Mouse (Mus musculus) adrenal gland, postnatal 36 days (tissue): ENCODE results near the gene Sf3b4. TPM values are rescaled to one million over a fixed set of nuclear protein-coding genes. Genes with fewer than 3 reads are reported as not detected.

Experiments used
- DNase-seq, 2 experiments: peaks; one replicate each; pipeline ENCODE4 v3.0.0; 2021; ENCODE audit warnings: mixed read lengths in 1 of 2
- long read RNA-seq, 2 experiments: library from polyadenylated mRNA; stranded (forward); transcript quantifications; one replicate each; pipeline ENCODE4 v2.0.0; 2021; ENCODE audit warnings: borderline sequencing depth in 2 of 2
- total RNA-seq, 2 experiments: library from RNA; stranded (reverse); gene quantifications; 2 replicates each; pipeline ENCODE4 v1.2.3; 2021

The Sf3b4 gene
- total RNA-seq: 10 to 100 TPM; 53.6 to 57.9 TPM
- long read RNA-seq, experiment 1, transcript Sf3b4-201 (6 exons, 1,915 nt): major isoform, 32 of 40 reads
- long read RNA-seq, experiment 1, partial matches to known transcripts: 6 of 40 reads
- long read RNA-seq, experiment 1, other reads (novel, unspliced or antisense): 2 of 40 reads
- long read RNA-seq, experiment 2, transcript Sf3b4-201 (6 exons, 1,915 nt): major isoform, 22 of 34 reads
- long read RNA-seq, experiment 2, partial matches to known transcripts: 9 of 34 reads
- long read RNA-seq, experiment 2, other reads (novel, unspliced or antisense): 3 of 34 reads

DNA sequence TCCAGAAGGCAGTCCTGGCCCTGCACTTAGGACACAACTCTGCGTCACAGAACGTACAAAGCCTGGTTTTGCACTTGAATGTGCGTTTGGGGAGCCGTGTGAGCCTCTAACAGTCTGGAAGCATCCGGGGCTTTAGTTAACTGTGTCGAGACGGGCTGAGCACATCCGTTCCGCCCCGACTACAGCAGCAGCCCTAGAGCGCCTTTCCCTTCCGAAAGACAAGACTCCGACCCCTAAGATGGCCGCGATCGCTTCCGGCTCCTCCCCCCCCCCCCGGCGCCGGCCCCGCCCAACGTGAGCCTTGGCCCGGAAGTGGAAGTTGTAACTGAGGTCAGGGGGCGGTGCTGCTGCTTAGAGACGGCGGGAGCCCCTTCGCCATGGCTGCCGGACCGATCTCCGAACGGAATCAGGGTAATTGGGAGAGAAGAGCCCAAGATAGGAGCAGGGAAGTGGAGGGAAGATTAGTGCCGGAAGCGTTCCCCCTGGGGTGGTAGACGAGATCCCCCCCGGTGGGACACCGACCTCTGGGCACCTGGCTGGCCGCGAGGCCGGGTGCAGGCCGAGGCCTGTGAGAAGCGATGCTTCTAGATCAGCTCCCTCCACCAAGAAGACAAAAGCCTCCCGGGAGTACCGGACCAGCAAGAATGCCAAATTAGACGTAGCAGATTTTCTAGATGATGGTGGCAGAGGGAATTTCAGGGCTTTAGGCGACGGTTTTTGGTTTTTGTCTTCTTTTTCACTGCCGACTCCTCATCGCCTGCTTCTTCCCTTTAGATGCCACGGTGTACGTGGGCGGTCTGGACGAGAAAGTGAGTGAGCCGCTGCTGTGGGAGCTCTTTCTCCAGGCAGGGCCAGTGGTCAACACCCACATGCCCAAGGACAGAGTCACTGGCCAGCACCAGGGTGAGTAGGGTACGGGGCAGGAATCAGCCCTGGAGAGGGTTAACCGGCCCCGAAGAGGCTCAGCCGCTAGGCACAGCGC is at the start of gene Sf3b4:
Gene Sf3b4 (plus strand): TSS at position 136 of the 982 bp plus-strand sequence.
- DNase-seq: peak; percentile 88 to 92

GRCm38 (mm10) chr3:96124235-96124634 is 47.9 kb upstream of the Sf3b4 start:
- no peak for DNase-seq

DNA sequence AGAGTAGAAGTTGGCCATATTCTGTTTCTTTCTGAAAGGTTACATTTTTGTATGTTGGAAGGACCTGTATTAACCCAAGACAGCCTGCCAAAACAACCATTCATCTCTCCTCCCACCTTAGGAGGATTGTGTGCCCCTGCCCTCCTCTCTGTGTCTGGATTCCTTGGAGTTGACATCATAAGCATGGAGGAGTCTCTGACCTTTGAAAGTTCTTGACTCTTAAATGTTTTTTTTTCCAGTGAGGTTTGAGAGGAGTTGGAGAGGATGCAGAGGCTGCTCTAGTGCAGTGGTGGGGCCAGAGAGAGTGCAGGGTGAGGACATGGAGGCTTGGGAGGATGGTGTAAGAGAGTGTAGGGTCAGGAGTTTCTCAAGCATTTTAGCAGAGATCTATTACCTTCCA is 44.0 kb upstream of the Sf3b4 start:
- no peak for DNase-seq

DNA sequence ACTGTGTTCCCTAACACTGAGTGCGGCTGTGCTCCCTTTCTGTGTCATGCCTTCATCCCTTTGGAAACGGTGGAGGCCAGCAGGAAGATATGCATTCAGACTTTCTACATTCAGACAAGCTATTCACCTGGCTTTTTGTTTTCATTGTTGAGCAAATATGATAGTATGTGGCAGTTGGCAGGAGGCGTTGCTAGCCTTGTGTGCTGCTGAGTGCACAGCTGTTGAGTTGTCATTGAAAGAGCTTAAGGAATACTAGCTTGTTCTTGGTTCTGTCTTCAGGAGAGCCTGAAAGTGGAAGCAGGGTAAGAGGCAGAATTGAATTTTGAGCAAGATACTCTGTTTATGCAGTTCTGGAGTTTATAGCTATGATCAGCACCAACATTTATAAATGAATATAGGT is 39.7 kb upstream of the Sf3b4 start:
- DNase-seq: no peak

DNA sequence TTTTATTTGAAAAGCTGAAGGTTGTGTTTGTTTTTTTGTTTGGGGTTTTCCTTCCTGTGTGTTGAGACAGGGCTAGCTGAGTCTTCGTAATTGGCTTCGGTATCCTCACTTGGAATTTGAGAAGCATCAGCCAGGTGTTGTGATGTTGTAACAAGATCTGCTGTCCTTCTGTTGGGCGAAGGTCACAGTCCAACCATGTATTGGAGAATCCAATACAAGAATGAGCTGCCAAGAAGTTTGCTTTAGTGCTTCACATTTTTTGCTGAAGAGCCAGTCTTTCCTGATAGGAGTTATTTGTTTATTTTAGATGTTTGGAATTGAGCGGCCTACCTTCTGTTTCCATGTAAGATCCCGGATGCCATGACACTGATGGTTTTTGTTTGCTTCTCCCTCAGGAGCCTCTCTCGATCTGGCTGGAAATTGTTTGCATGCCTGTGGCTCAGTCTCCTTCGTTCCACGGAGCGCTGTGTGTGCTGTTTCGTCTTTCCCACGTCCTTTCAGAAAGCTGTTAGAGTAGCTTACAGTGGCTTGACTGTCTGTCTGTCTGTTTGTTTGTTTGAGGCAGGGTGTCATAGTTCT is 38.7 kb upstream of the Sf3b4 start:
- DNase-seq: no peak

GRCm38 (mm10) chr3:96135011-96135410 is 37.1 kb upstream of the Sf3b4 start:
- peak; percentile 68 to 77 for DNase-seq

DNA sequence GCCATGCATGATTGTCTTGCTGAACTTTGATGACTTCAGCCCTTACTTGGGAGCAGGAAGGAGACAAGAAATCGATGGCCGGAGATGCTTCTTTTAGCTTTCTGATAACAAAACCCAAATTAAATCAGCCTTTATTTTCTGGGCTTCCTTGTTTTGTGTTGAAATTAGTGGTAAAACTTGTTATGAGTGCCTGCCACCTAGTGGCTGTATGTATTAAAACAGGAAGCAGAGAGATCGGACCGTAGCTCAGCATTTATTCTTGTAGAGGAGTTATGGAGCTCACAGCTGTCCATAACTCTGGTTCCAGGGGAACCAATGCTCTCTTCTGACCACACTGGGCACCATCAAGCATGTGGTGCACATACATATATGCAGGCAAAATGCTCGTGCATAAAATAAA is 24.2 kb upstream of the Sf3b4 start:
- DNase-seq: peak in 1 of 2 experiments; percentile 52

DNA sequence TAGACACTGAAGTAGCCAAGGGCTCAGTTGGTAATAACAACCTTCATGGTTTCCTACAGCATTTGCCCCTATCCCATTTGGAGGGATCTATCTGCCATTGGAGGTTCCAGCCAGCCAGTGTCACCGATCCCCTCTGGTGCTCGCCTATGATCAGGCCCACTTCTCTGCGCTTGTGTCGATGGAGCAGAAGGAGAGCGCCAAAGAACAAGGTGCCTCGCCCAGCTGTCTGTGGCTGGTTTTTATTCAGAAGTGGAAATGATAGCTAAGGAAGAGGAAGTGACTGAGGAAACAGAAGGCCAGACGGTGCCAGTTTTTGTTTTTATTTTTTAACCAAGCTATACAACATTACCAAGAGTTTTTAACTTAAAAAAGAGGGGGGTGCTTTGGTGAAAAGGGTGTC is 20.3 kb upstream of the Sf3b4 start:
- no peak for DNase-seq

GRCm38 (mm10) chr3:96152611-96153010 is 19.5 kb upstream of the Sf3b4 start:
- no peak for DNase-seq

GRCm38 (mm10) chr3:96155501-96155900 is 16.6 kb upstream of the Sf3b4 start:
- DNase-seq: no peak

- DNase-seq: no peak
Observed at GRCm38 (mm10) chr3:96159820-96160219, 12.3 kb upstream of the Sf3b4 start.

DNA sequence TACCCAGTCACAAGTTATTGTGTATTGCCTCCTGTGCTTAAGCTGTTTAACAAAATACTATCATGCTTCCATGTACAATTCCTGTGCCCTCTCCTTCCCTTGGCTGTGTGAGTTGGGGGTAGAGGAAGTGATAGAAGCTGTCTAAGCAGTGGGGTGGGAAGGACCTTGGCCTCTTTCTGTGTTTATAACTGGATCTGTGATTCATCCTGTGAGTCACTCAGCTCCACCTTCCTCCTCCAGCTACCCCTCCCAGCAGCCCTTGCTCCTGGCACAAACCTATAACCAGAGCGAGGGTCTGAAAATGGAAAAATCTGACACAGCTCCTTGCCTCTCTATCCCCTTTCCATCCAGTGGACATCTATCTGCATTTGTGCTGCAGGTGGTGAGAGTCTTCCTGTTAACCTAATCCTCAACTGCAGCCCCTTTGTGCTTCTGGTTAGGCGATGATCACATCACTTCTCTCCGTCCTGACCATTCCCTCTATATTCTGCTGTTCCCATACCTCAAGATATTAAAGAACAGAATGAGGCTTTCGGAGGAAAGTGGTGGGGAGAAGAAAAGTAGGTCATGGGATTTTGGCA is 11.8 kb upstream of the Sf3b4 start:
- DNase-seq: peak; percentile 81 to 87

DNA sequence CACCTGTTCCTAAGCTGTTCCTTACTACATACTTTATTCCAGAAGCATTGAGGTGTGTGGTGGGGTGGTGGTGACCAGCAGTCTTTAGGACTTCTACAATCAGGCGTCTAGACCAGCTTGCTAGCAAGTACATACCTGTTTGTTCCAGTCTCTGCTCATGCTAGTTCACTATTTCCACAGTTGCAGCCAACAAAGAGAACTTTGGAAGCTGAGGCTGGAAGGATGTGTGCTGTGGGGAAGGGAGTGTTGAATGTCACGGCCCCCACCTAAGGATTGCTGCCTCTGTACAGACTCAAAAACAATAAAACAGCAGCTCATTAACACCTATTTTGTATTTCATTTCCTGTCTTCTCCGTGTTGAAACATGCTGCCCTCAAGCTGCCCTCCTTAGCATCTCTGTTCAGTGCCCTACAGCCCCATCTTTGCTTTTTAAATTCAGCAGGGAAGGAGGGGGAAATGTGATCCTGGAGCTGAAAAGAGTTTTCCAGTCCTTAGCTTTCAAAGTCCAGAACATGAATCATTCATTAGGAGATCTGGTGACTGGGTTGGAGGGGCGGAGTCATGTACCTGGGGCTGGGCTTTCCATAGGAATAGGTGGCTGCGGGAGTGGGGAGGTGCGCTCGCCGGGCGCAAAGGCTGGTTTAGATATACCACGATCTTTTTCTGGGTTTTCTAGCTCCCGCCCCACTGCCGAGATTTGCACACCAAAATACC is 11.2 kb upstream of the Sf3b4 start:
- peak; percentile 82 to 88 for DNase-seq

- DNase-seq: peak; percentile 26 to 60
Observed at GRCm38 (mm10) chr3:96161869-96162840, 10.0 kb upstream of the Sf3b4 start, which contains the start of gene Mtmr11. Mtmr11 (plus strand) TSS chr3:96162004.

- DNase-seq: no peak
Observed at GRCm38 (mm10) chr3:96163040-96163439, 9.1 kb upstream of the Sf3b4 start.

GRCm38 (mm10) chr3:96168466-96169158 is 3.5 kb upstream of the Sf3b4 start:
- no peak for DNase-seq

DNA sequence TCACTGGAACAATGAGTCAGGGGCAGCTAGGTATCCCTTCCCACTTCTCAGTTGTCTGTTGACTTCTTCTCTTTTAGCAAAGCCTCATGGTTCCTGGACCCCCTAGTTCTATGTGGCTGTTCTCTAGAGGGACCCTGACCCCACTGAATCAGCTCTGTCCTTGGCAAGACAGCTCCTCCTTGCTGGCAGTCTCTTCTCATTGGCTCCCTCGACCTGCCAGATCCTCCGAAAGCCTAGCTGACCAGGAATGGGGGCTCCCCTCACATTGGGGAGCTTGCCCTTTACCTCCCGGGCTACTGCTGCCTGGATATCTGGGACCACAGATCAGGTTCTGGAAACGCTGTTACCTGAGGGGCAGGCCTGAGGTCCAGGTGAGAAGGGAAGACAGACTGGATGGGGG is 1.9 kb upstream of the Sf3b4 start:
- peak; percentile 56 to 70 for DNase-seq

GRCm38 (mm10) chr3:96170976-96171545 is 1.1 kb upstream of the Sf3b4 start:
- peak in 1 of 2 experiments; percentile 23 for DNase-seq

- no peak for DNase-seq
Observed at GRCm38 (mm10) chr3:96171583-96172196, 442 bp upstream of the Sf3b4 start.
